Mouse (Mus musculus) MEL (cell line): ENCODE measurements at regions not wholly inside any gene's neighbourhood (a gene's known extent, or its start where the extent isn't known, plus 50 kb on each side); places are given as distances from the start of the nearest gene placed in this dataset.

Experiments
- DNase-seq: peaks from one replicate; pipeline ENCODE4 v3.0.0; 2011; ENCODE audit warnings: low read depth, low spot score
- H3K27ac ChIP-seq: 2 replicates; pipeline ENCODE4 v1.5.1; 2012; ENCODE audit warnings: low read depth, mild to moderate bottlenecking, control low read depth, low read length, moderate library complexity; ENCODE audit not compliant: control insufficient read depth
- H3K27me3 ChIP-seq, 2 experiments: fragments of 150-350 bp in 1 of 2; sonication (generic) in 1 of 2; 2 replicates each; pipeline ENCODE4 v1.6.1; 2012; ENCODE audit warnings: low read length in 2 of 2, mild to moderate bottlenecking in 2 of 2, improper control_type of control experiment in 1 of 2, moderate library complexity in 1 of 2; ENCODE audit not compliant: insufficient read depth in 2 of 2, control insufficient read depth in 1 of 2
- H3K36me3 ChIP-seq, 2 experiments: 2 replicates each; pipeline ENCODE4 v1.6.1; 2012 to 2014; ENCODE audit warnings: low read length in 2 of 2, improper control_type of control experiment in 1 of 2, inconsistent platforms in 1 of 2, mild to moderate bottlenecking in 1 of 2; ENCODE audit not compliant: insufficient read depth in 2 of 2, control insufficient read depth in 1 of 2
- H3K4me1 ChIP-seq, 2 experiments: fragments of 150-350 bp in 1 of 2; sonication (generic) in 1 of 2; 2 replicates each; pipeline ENCODE4 v1.6.1; 2012; ENCODE audit warnings: low read length in 2 of 2, improper control_type of control experiment in 1 of 2, mild to moderate bottlenecking in 1 of 2; ENCODE audit not compliant: insufficient read depth in 2 of 2, control insufficient read depth in 1 of 2
- H3K4me3 ChIP-seq, 2 experiments: fragments of 150-350 bp in 1 of 2; sonication (generic) in 1 of 2; 2 replicates each; pipeline ENCODE4 v1.5.1; 2012; ENCODE audit warnings: low read depth in 2 of 2, low read length in 2 of 2, mild to moderate bottlenecking in 2 of 2, moderate library complexity in 2 of 2, control low read depth in 1 of 2, improper control_type of control experiment in 1 of 2; ENCODE audit not compliant: control insufficient read depth in 1 of 2, insufficient read depth in 1 of 2
- H3K79me2 ChIP-seq: 2 replicates; pipeline ENCODE4 v1.6.1; 2012; ENCODE audit warnings: mild to moderate bottlenecking, low read length, moderate library complexity; ENCODE audit not compliant: control insufficient read depth, poor library complexity, insufficient read depth
- H3K9ac ChIP-seq: 2 replicates; pipeline ENCODE4 v1.6.1; 2012; ENCODE audit warnings: low read depth, mild to moderate bottlenecking, control low read depth, low read length, moderate library complexity; ENCODE audit not compliant: control insufficient read depth, poor library complexity, severe bottlenecking
- H3K9me3 ChIP-seq: fragments of 150-350 bp; sonication (generic); replicated peaks from 2 replicates; pipeline ENCODE4 v1.6.1; 2012; ENCODE audit warnings: mild to moderate bottlenecking, low read length, improper control_type of control experiment, moderate library complexity; ENCODE audit not compliant: insufficient read depth
- CTCF ChIP-seq, 3 experiments: IDR thresholded peaks in 2 of 3; conservative IDR thresholded peaks in 1 of 3; 2 replicates each; pipeline ENCODE4 v1.5.1; 2011 to 2012; ENCODE audit warnings: low read length in 3 of 3, low read depth in 2 of 3, mild to moderate bottlenecking in 2 of 3, improper control_type of control experiment in 1 of 3, inconsistent platforms in 1 of 3, mixed read lengths in 1 of 3, moderate library complexity in 1 of 3; ENCODE audit not compliant: control insufficient read depth in 1 of 3, insufficient read depth in 1 of 3, poor library complexity in 1 of 3, severe bottlenecking in 1 of 3
- E2F4 ChIP-seq: IDR thresholded peaks from 2 replicates; pipeline ENCODE4 v1.6.1; 2011; ENCODE audit warnings: low read depth, low read length, improper control_type of control experiment, borderline replicate concordance
- GATA1 ChIP-seq: IDR thresholded peaks from 2 replicates; pipeline ENCODE4 v1.6.1; 2011; ENCODE audit warnings: low read depth, low read length, improper control_type of control experiment
- MAFK ChIP-seq: IDR thresholded peaks from 2 replicates; pipeline ENCODE4 v1.6.1; 2011; ENCODE audit warnings: low read depth, mild to moderate bottlenecking, low read length, improper control_type of control experiment, borderline replicate concordance
- MAZ ChIP-seq: IDR thresholded peaks from 2 replicates; pipeline ENCODE4 v1.6.1; 2012; ENCODE audit warnings: low read depth, mild to moderate bottlenecking, inconsistent platforms, low read length, improper control_type of control experiment
- MEF2A ChIP-seq: IDR thresholded peaks from 2 replicates; pipeline ENCODE4 v1.6.1; 2014; ENCODE audit warnings: low read depth, mild to moderate bottlenecking, inconsistent platforms, low read length, improper control_type of control experiment; ENCODE audit not compliant: poor library complexity, insufficient replicate concordance, severe bottlenecking; ENCODE audit errors: extremely low read depth
- MXI1 ChIP-seq: IDR thresholded peaks from 2 replicates; pipeline ENCODE4 v1.6.1; 2011; ENCODE audit warnings: mild to moderate bottlenecking, low read depth, low read length, improper control_type of control experiment
- MYB ChIP-seq: IDR thresholded peaks from 2 replicates; pipeline ENCODE4 v1.6.1; 2011; ENCODE audit warnings: mild to moderate bottlenecking, low read depth, low read length, improper control_type of control experiment
- MYC ChIP-seq: IDR thresholded peaks from 2 replicates; pipeline ENCODE4 v1.6.1; 2011; ENCODE audit warnings: low read depth, mild to moderate bottlenecking, low read length, improper control_type of control experiment, moderate library complexity
- NELFE ChIP-seq: IDR thresholded peaks from 2 replicates; pipeline ENCODE4 v1.6.1; 2011; ENCODE audit warnings: low read depth, low read length, improper control_type of control experiment
- POLR2A ChIP-seq, 2 experiments: IDR thresholded peaks; 2 replicates each; pipeline ENCODE4 v1.6.1; 2011 to 2012; ENCODE audit warnings: low read length in 2 of 2, mild to moderate bottlenecking in 2 of 2, control low read depth in 1 of 2, improper control_type of control experiment in 1 of 2, low read depth in 1 of 2, moderate library complexity in 1 of 2; ENCODE audit not compliant: control insufficient read depth in 1 of 2, insufficient read depth in 1 of 2, poor library complexity in 1 of 2
- SIN3A ChIP-seq: IDR thresholded peaks from 2 replicates; pipeline ENCODE4 v1.6.1; 2012; ENCODE audit warnings: low read length, improper control_type of control experiment, inconsistent platforms
- TAL1 ChIP-seq: IDR thresholded peaks from 2 replicates; pipeline ENCODE4 v1.6.1; 2012; ENCODE audit warnings: mild to moderate bottlenecking, inconsistent platforms, low read length, moderate library complexity, mixed read lengths
- TBP ChIP-seq: IDR thresholded peaks from 2 replicates; pipeline ENCODE4 v1.8.0; 2011; ENCODE audit warnings: low read depth, low read length, improper control_type of control experiment
- USF2 ChIP-seq, 2 experiments: IDR thresholded peaks; 2 replicates each; pipeline ENCODE4 v1.6.1; 2011 to 2012; ENCODE audit warnings: improper control_type of control experiment in 2 of 2, low read length in 2 of 2, borderline replicate concordance in 1 of 2, inconsistent platforms in 1 of 2, low read depth in 1 of 2, mild to moderate bottlenecking in 1 of 2; ENCODE audit not compliant: insufficient read depth in 1 of 2
- ZMIZ1 ChIP-seq: IDR thresholded peaks from 2 replicates; pipeline ENCODE4 v1.6.1; 2012; ENCODE audit warnings: low read depth, mild to moderate bottlenecking, inconsistent platforms, low read length, improper control_type of control experiment, moderate library complexity

DNA sequence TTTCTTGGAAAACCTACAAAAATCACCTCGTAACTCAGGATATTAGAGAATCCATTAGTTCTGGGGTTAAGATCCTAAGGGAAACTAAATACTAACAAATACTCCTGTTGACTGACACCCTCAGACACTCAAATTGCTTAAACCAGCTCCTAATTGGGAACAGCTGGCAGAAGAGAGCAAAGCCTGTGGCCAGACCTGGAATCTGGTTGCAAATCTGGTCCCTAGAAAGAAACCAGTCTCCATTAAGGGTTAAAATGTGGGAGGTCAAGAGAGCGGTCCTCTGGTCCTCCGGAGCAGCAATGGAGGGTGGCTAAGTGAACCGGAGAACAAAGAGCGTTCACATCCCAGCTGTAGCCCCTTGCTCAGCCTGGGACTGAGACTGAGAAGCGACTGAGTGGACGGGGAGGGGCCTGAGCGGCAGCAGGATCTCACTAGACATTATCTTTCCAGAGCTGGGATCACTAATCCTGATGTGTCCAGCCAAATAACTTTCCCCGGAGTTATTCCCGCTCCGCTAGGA lies 51.4 kb upstream of the Ptgfrn start:
- Histone ChIP-seq H3K9ac (no peak overlapping the region), H3K4me1 (no peaks in the 10 kb centered on the region), H3K27ac (no peak overlapping the region), H3K79me2 (no peaks in the 10 kb centered on the region), H3K9me3 (no peaks in the 10 kb centered on the region), H3K4me3 (no peak overlapping the region), H3K36me3 (no peaks in the 10 kb centered on the region), H3K27me3 (no peaks in the 10 kb centered on the region)
- no peak for DNase-seq
- TF ChIP-seq MEF2A (no peak), GATA1 (no peak), TAL1 (no peak), MXI1 (no peak), MAFK (no peak), SIN3A (no peak), POLR2A (IDR thresholded peaks at IDR 0.05; ENCODE audit: control insufficient read depth in 1 of 2, insufficient read depth in 1 of 2, low read depth in 1 of 2, low read length in 2 of 2, poor library complexity in 1 of 2) (no peak), E2F4 (no peak), CTCF (IDR thresholded peaks at IDR 0.05 in 2 of 3, conservative IDR thresholded peaks at IDR 0.05 in 1 of 3; ENCODE audit: control insufficient read depth in 1 of 3, insufficient read depth in 1 of 3, low read depth in 2 of 3, low read length in 3 of 3, poor library complexity in 1 of 3, severe bottlenecking in 1 of 3) (no peak), TBP (no peak), USF2 (IDR thresholded peaks at IDR 0.05; ENCODE audit: borderline replicate concordance in 1 of 2, insufficient read depth in 1 of 2, low read depth in 1 of 2, low read length in 2 of 2) (no peak), MYC (no peak), NELFE (no peak), ZMIZ1 (no peak), MYB (no peak), MAZ (no peak)
